Mouse (Mus musculus): ENCODE data around the gene Slc26a1. TPM values are rescaled to one million over a fixed set of nuclear protein-coding genes. Genes with fewer than 3 reads are reported as not detected.
A peak's percentile ranks its signal among the peaks of the same experiment; 100 is the strongest.

Slc26a1 gene
- polyA plus RNA-seq, 1 experiment from 2014 or later, result 3.6 TPM

- Histone ChIP-seq H3K4me1 (ENCODE audit: control insufficient read depth, insufficient read depth, low read length) (peaks cover 17% of the 10 kb centered on the region), H3K36me3 (ENCODE audit: control insufficient read depth, insufficient read depth, low read length) (peaks cover 10% of the 10 kb centered on the region; the same call in 1 of the 2 replicates), H3K4me3 (replicated peaks; ENCODE audit: low read depth, low read length) (peak overlapping the region; percentile 56), H3K4me2 (ENCODE audit: low read length) (peak overlapping the region; percentile 85), H3K27me3 (ENCODE audit: control insufficient read depth, insufficient read depth, low read length) (no peaks in the 10 kb centered on the region), H3K27ac (replicated peaks; ENCODE audit: low read depth, low read length) (peak overlapping the region; percentile 88), H3K9me3 (ENCODE audit: control insufficient read depth, low read length) (no peaks in the 10 kb centered on the region), H3K9ac (replicated peaks; ENCODE audit: low read length) (peak overlapping the region; percentile 65)
- ATAC-seq (ENCODE audit: low FRiP score, low TSS enrichment) (no peak), DNase-seq (no peak)
- 9% methylated on average over 3 of the region's 3 CpGs for WGBS
Observed at GRCm38 (mm10) chr5:108668387-108668932, 6.9 kb downstream of the Slc26a1 start.

GRCm38 (mm10) chr5:108667370-108667769, 8.0 kb downstream of the Slc26a1 start:
- 83% methylated on average over 2 of the region's 2 CpGs for WGBS
- DNase-seq, result no peak
- no peak for ATAC-seq (ENCODE audit: low FRiP score, low TSS enrichment)

GRCm38 (mm10) chr5:108665066-108665465, 10.3 kb downstream of the Slc26a1 start:
- peaks cover 19% of the 10 kb centered on the region for H3K4me1 ChIP-seq (ENCODE audit: control insufficient read depth, insufficient read depth, low read length)
- ATAC-seq (ENCODE audit: low FRiP score, low TSS enrichment), result no peak
- DNase-seq, result no peak
- H3K4me3 ChIP-seq (replicated peaks; ENCODE audit: low read depth, low read length), result no peak overlapping the region
- no peak overlapping the region for H3K27ac ChIP-seq (replicated peaks; ENCODE audit: low read depth, low read length)
- H3K36me3 ChIP-seq (ENCODE audit: control insufficient read depth, insufficient read depth, low read length), result no peaks in the 10 kb centered on the region
- no peak overlapping the region for H3K9ac ChIP-seq (replicated peaks; ENCODE audit: low read length)
- no peak overlapping the region for H3K4me2 ChIP-seq (ENCODE audit: low read length)
- no peaks in the 10 kb centered on the region for H3K9me3 ChIP-seq (ENCODE audit: control insufficient read depth, low read length)
- no peaks in the 10 kb centered on the region for H3K27me3 ChIP-seq (ENCODE audit: control insufficient read depth, insufficient read depth, low read length)
- 36% methylated on average over 3 of the region's 3 CpGs for WGBS

More at GRCm38 (mm10) chr5:108667370-108667769, 8.0 kb downstream of the Slc26a1 start:
- no peaks in the 10 kb centered on the region for H3K27me3 ChIP-seq (ENCODE audit: control insufficient read depth, insufficient read depth, low read length)
- H3K9ac ChIP-seq (replicated peaks; ENCODE audit: low read length), result no peak overlapping the region
- H3K27ac ChIP-seq (replicated peaks; ENCODE audit: low read depth, low read length), result no peak overlapping the region
- no peak overlapping the region for H3K4me3 ChIP-seq (replicated peaks; ENCODE audit: low read depth, low read length)
- H3K36me3 ChIP-seq (ENCODE audit: control insufficient read depth, insufficient read depth, low read length), result peaks cover 8% of the 10 kb centered on the region; the same call in 1 of the 2 replicates
- H3K4me2 ChIP-seq (ENCODE audit: low read length), result no peak overlapping the region
- H3K4me1 ChIP-seq (ENCODE audit: control insufficient read depth, insufficient read depth, low read length), result peaks cover 17% of the 10 kb centered on the region
- H3K9me3 ChIP-seq (ENCODE audit: control insufficient read depth, low read length), result no peaks in the 10 kb centered on the region

GRCm38 (mm10) chr5:108662772-108663171, 12.6 kb downstream of the Slc26a1 start:
- ATAC-seq (ENCODE audit: low FRiP score, low TSS enrichment), result no peak
- no peak overlapping the region for H3K27ac ChIP-seq (replicated peaks; ENCODE audit: low read depth, low read length)
- 91% methylated on average over 4 of the region's 4 CpGs for WGBS

GRCm38 (mm10) chr5:108660632-108661268, 14.6 kb downstream of the Slc26a1 start:
- Histone ChIP-seq H3K9me3 (ENCODE audit: control insufficient read depth, low read length) (no peaks in the 10 kb centered on the region), H3K36me3 (ENCODE audit: control insufficient read depth, insufficient read depth, low read length) (peaks cover 24% of the 10 kb centered on the region), H3K4me1 (ENCODE audit: control insufficient read depth, insufficient read depth, low read length) (peaks cover 20% of the 10 kb centered on the region), H3K4me2 (ENCODE audit: low read length) (peak overlapping the region; percentile 69), H3K27me3 (ENCODE audit: control insufficient read depth, insufficient read depth, low read length) (no peaks in the 10 kb centered on the region), H3K9ac (replicated peaks; ENCODE audit: low read length) (peak overlapping the region; percentile 97), H3K4me3 (replicated peaks; ENCODE audit: low read depth, low read length) (peak overlapping the region; percentile 92), H3K27ac (replicated peaks; ENCODE audit: low read depth, low read length) (no peak overlapping the region; the same call in 1 of the 2 replicates)
- ATAC-seq (ENCODE audit: low FRiP score, low TSS enrichment), result peak; percentile 98
- WGBS, result 11% methylated on average over 36 of the region's 36 CpGs
- peak; percentile 95 for DNase-seq

More at GRCm38 (mm10) chr5:108662772-108663171, 12.6 kb downstream of the Slc26a1 start:
- H3K36me3 ChIP-seq (ENCODE audit: control insufficient read depth, insufficient read depth, low read length), result peaks cover 5% of the 10 kb centered on the region; the same call in 1 of the 2 replicates
- H3K9me3 ChIP-seq (ENCODE audit: control insufficient read depth, low read length), result no peaks in the 10 kb centered on the region
- H3K4me1 ChIP-seq (ENCODE audit: control insufficient read depth, insufficient read depth, low read length), result peaks cover 20% of the 10 kb centered on the region
- no peak for DNase-seq
- no peak overlapping the region for H3K9ac ChIP-seq (replicated peaks; ENCODE audit: low read length)
- no peak overlapping the region for H3K4me2 ChIP-seq (ENCODE audit: low read length)
- no peaks in the 10 kb centered on the region for H3K27me3 ChIP-seq (ENCODE audit: control insufficient read depth, insufficient read depth, low read length)
- no peak overlapping the region for H3K4me3 ChIP-seq (replicated peaks; ENCODE audit: low read depth, low read length)

- no peak for DNase-seq
- Histone ChIP-seq H3K4me1 (ENCODE audit: control insufficient read depth, insufficient read depth, low read length) (peaks cover 20% of the 10 kb centered on the region), H3K9ac (replicated peaks; ENCODE audit: low read length) (peak within 1 kb of the TSS; percentile 97), H3K27me3 (ENCODE audit: control insufficient read depth, insufficient read depth, low read length) (no peaks in the 10 kb centered on the region), H3K36me3 (ENCODE audit: control insufficient read depth, insufficient read depth, low read length) (peaks cover 32% of the 10 kb centered on the region), H3K4me3 (replicated peaks; ENCODE audit: low read depth, low read length) (peak within 1 kb of the TSS; percentile 92), H3K27ac (replicated peaks; ENCODE audit: low read depth, low read length) (no peak within 1 kb of the TSS; the same call in 1 of the 2 replicates), H3K4me2 (ENCODE audit: low read length) (peak within 1 kb of the TSS; percentile 69), H3K9me3 (ENCODE audit: control insufficient read depth, low read length) (no peaks in the 10 kb centered on the region)
- WGBS, result 10% methylated on average over 24 of the region's 24 CpGs
- peak; percentile 57 for ATAC-seq (ENCODE audit: low FRiP score, low TSS enrichment)
Observed at GRCm38 (mm10) chr5:108659698-108660631, 15.4 kb downstream of the Slc26a1 start, which contains the start of gene Idua. Gene Idua (plus strand): TSS chr5:108660331.

GRCm38 (mm10) chr5:108658611-108659010, 16.8 kb downstream of the Slc26a1 start:
- 88% methylated on average over 1 of the region's 1 CpGs for WGBS

GRCm38 (mm10) chr5:108657406-108657805, 18.0 kb downstream of the Slc26a1 start:
- DNase-seq (no peak), ATAC-seq (ENCODE audit: low FRiP score, low TSS enrichment) (no peak)
- H3K4me2 ChIP-seq (ENCODE audit: low read length), result no peak overlapping the region
- H3K9me3 ChIP-seq (ENCODE audit: control insufficient read depth, low read length), result no peaks in the 10 kb centered on the region
- H3K4me3 ChIP-seq (replicated peaks; ENCODE audit: low read depth, low read length), result no peak overlapping the region
- 83% methylated on average over 5 of the region's 5 CpGs for WGBS
- H3K9ac ChIP-seq (replicated peaks; ENCODE audit: low read length), result no peak overlapping the region
- H3K4me1 ChIP-seq (ENCODE audit: control insufficient read depth, insufficient read depth, low read length), result peaks cover 20% of the 10 kb centered on the region
- H3K27me3 ChIP-seq (ENCODE audit: control insufficient read depth, insufficient read depth, low read length), result no peaks in the 10 kb centered on the region
- no peak overlapping the region for H3K27ac ChIP-seq (replicated peaks; ENCODE audit: low read depth, low read length)
- H3K36me3 ChIP-seq (ENCODE audit: control insufficient read depth, insufficient read depth, low read length), result peaks cover 57% of the 10 kb centered on the region

More at GRCm38 (mm10) chr5:108658611-108659010, 16.8 kb downstream of the Slc26a1 start:
- Histone ChIP-seq H3K4me1 (ENCODE audit: control insufficient read depth, insufficient read depth, low read length) (peaks cover 20% of the 10 kb centered on the region), H3K9ac (replicated peaks; ENCODE audit: low read length) (no peak overlapping the region), H3K9me3 (ENCODE audit: control insufficient read depth, low read length) (no peaks in the 10 kb centered on the region), H3K4me2 (ENCODE audit: low read length) (no peak overlapping the region), H3K4me3 (replicated peaks; ENCODE audit: low read depth, low read length) (no peak overlapping the region), H3K27me3 (ENCODE audit: control insufficient read depth, insufficient read depth, low read length) (no peaks in the 10 kb centered on the region), H3K27ac (replicated peaks; ENCODE audit: low read depth, low read length) (no peak overlapping the region), H3K36me3 (ENCODE audit: control insufficient read depth, insufficient read depth, low read length) (peaks cover 45% of the 10 kb centered on the region)
- ATAC-seq (ENCODE audit: low FRiP score, low TSS enrichment) (no peak), DNase-seq (no peak)
